Mouse (Mus musculus) forebrain, embryonic 14.5 days (tissue): ENCODE results near the gene Pcyt2. TPM values are rescaled to one million over a fixed set of nuclear protein-coding genes. Genes with fewer than 3 reads are reported as not detected.

Source experiments
- ATAC-seq: fragments of 200-750 bp; cut with Nextera tagmentation; 2 replicates; pipeline ENCODE4 v1.8.0; 2017; ENCODE audit warnings: mild to moderate bottlenecking, moderate library complexity
- DNase-seq: peaks from one replicate; pipeline ENCODE4 v3.0.0-alpha.2; 2015; ENCODE audit warnings: low spot score
- H3K27ac ChIP-seq: fragments of 300-500 bp; sonication (generic); 2 replicates; pipeline ENCODE4 v1.5.1; 2014; ENCODE audit warnings: low read depth, mild to moderate bottlenecking, control low read depth, low read length, moderate library complexity
- H3K27me3 ChIP-seq: fragments of 300-500 bp; sonication (generic); replicated peaks from 2 replicates; pipeline ENCODE4 v1.6.1; 2014; ENCODE audit warnings: low read length, control low read depth, mixed read lengths; ENCODE audit not compliant: control insufficient read depth, insufficient read depth
- H3K36me3 ChIP-seq: fragments of 300-500 bp; sonication (generic); 2 replicates; pipeline ENCODE4 v1.6.1; 2014; ENCODE audit warnings: low read length, control low read depth; ENCODE audit not compliant: control insufficient read depth, insufficient read depth
- H3K4me1 ChIP-seq: fragments of 300-500 bp; sonication (generic); 2 replicates; pipeline ENCODE4 v1.6.1; 2014; ENCODE audit warnings: antibody characterized with exemption, low read length, control low read depth; ENCODE audit not compliant: control insufficient read depth, insufficient read depth
- H3K4me2 ChIP-seq: fragments of 300-500 bp; sonication (generic); 2 replicates; pipeline ENCODE4 v1.6.1; 2014; ENCODE audit warnings: mild to moderate bottlenecking, control low read depth, low read length
- H3K4me3 ChIP-seq: fragments of 300-500 bp; sonication (generic); 2 replicates; pipeline ENCODE4 v1.5.1; 2014; ENCODE audit warnings: low read depth, low read length, control low read depth
- H3K9ac ChIP-seq: fragments of 300-500 bp; sonication (generic); 2 replicates; pipeline ENCODE4 v1.6.1; 2014; ENCODE audit warnings: mild to moderate bottlenecking, low read length, control low read depth, moderate library complexity
- H3K9me3 ChIP-seq: fragments of 300-500 bp; sonication (generic); replicated peaks from 2 replicates; pipeline ENCODE4 v1.6.1; 2016; ENCODE audit warnings: low read length, control low read depth, mixed read lengths; ENCODE audit not compliant: control insufficient read depth
- WGBS: fragments of 180-500 bp; shearing (Covaris S2); extraction: QIAGEN DNeasy Blood & Tissue Kit; methylation state at CpG from one replicate; pipeline ENCODE4 v1.1.7; 2014; 5-methylcytosine and 5-hydroxymethylcytosine counted together
- polyA plus RNA-seq: library from polyadenylated mRNA; unstranded; fragments of >200 nt; fragmentation: Nextera tagmentation; extraction: Ambion mirVana; gene quantifications from 2 replicates; pipeline ENCODE4 v1.2.1, GENCODE M21; 2014

The Pcyt2 gene
- polyA plus RNA-seq, 1 experiment from 2014 or later = 113 TPM

DNA sequence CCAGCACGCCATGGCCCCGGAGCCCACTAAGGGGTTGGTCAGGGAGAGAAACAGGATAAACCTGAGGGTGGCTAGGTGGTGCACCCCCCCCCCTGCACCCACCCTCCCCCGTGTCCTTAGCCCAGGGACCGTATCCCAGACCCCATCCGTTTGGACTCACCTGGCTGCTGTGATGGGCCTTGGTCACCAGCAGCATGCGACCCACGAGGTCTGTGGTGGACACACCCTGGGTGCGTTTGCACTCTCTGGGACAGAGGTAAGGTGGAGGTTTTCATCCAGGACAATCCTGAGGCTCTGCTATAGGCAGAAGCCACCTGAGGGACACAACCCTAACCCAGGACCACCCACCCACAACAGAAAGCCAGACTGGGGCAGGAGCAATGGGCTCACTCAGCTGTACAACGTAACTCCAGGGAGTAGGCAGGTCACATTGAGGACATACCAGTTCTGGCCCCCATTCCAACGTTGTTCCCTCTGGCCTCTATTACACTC is 4.2 kb downstream of the Pcyt2 start:
- DNase-seq = no peak
- Histone ChIP-seq H3K36me3 (peaks cover 55% of the 10 kb centered on the region), H3K27ac (no peak overlapping the region), H3K9ac (no peak overlapping the region), H3K4me2 (no peak overlapping the region), H3K9me3 (no peaks in the 10 kb centered on the region), H3K4me1 (peaks cover 9% of the 10 kb centered on the region), H3K27me3 (0 out of 2 replicates have a peak, but pooled peaks cover 8% of the 10 kb centered on the region), H3K4me3 (no peak overlapping the region)
- 86% methylated on average over 10 of the region's 10 CpGs for WGBS
- no peak for ATAC-seq

DNA sequence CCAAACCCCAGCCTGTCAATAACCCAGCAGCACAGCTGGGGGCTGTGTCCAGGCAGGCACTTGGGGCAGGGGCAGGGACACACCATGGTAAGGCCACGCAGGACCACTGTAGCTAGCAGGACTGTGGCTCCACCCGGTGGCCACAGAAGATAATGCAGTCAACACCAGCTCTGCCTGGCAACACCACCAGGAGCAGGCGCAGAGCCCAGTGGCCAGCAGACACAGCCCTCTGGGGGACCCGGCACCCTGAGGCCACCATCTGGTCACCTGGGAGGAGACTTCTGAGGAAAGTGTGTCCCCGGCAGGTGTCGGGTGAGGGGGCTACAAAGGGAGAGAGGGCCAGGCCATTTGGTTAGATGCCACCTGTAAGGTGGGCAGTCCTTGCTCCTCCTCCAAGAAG is 5.0 kb downstream of the Pcyt2 start:
- WGBS = 44% methylated on average over 6 of the region's 6 CpGs
- Histone ChIP-seq H3K9ac (no peak overlapping the region), H3K27me3 (0 out of 2 replicates have a peak, but pooled peaks cover 9% of the 10 kb centered on the region), H3K4me1 (peaks cover 12% of the 10 kb centered on the region), H3K36me3 (peaks cover 50% of the 10 kb centered on the region), H3K4me3 (no peak overlapping the region), H3K4me2 (no peak overlapping the region), H3K9me3 (no peaks in the 10 kb centered on the region), H3K27ac (no peak overlapping the region)
- DNase-seq = peak; percentile 62
- no peak for ATAC-seq

DNA sequence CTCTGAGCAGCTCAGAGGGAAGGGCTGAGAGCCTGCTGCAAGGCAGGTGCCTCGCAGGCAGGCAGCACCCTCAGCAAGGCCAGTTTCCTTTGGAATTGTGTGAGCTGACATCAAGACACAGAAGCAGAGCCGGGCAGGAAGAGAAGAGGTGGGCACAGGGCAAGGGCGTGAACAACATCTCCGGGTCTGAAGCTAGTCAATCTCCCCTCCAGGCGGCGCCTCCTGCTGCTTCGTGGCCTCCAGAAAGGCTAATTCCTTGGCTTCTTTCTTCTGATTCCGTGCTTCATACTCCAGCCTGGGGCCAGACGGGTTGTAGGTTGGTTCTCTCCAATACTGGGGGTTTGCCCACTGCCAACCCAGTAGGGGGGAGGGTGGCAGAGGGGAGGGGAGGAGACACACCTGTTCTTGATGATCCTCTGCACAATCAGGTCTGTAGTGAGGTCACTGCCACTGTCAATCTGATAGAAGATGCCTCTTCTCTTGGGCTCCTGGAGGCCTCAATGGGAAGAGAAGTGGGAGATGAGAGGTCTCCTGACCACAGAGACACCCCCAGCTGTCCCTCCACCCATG is 7.2 kb downstream of the Pcyt2 start:
- Histone ChIP-seq H3K27ac (no peak overlapping the region), H3K4me1 (peaks cover 4% of the 10 kb centered on the region; the same call in 1 of the 2 replicates), H3K4me3 (no peak overlapping the region), H3K9ac (no peak overlapping the region), H3K27me3 (0 out of 2 replicates have a peak, but pooled peaks cover 9% of the 10 kb centered on the region), H3K9me3 (no peaks in the 10 kb centered on the region), H3K4me2 (no peak overlapping the region), H3K36me3 (peaks cover 66% of the 10 kb centered on the region)
- DNase-seq (no peak), ATAC-seq (no peak)
- 83% methylated on average over 9 of the region's 9 CpGs for WGBS

DNA sequence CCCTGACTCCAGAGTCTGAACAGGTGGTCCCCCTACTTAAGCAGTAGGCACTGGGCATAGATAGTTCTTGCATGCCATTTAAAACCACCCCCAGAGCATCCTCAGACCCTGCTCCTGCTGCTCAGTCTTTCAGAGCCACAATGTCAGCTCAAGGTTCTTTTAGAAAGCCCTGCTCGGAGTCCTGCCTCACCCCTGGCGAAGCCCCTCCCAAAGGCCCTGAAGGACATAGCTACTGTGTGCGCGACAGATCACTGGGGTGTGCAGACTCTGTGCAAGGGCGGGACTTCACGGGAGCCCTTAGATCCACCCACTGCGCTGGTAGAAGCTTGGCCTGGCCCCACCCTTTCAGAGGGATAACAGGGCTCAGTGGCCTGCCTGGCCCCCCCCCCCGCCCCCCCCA is 8.5 kb downstream of the Pcyt2 start:
- 28% methylated on average over 8 of the region's 8 CpGs for WGBS
- DNase-seq (no peak), ATAC-seq (no peak)
- Histone ChIP-seq H3K9ac (no peak overlapping the region), H3K9me3 (no peaks in the 10 kb centered on the region), H3K4me2 (no peak overlapping the region), H3K27ac (no peak overlapping the region), H3K4me3 (no peak overlapping the region), H3K36me3 (peaks cover 74% of the 10 kb centered on the region), H3K27me3 (0 out of 2 replicates have a peak, but pooled peaks cover 9% of the 10 kb centered on the region), H3K4me1 (peaks cover 4% of the 10 kb centered on the region; the same call in 1 of the 2 replicates)

DNA sequence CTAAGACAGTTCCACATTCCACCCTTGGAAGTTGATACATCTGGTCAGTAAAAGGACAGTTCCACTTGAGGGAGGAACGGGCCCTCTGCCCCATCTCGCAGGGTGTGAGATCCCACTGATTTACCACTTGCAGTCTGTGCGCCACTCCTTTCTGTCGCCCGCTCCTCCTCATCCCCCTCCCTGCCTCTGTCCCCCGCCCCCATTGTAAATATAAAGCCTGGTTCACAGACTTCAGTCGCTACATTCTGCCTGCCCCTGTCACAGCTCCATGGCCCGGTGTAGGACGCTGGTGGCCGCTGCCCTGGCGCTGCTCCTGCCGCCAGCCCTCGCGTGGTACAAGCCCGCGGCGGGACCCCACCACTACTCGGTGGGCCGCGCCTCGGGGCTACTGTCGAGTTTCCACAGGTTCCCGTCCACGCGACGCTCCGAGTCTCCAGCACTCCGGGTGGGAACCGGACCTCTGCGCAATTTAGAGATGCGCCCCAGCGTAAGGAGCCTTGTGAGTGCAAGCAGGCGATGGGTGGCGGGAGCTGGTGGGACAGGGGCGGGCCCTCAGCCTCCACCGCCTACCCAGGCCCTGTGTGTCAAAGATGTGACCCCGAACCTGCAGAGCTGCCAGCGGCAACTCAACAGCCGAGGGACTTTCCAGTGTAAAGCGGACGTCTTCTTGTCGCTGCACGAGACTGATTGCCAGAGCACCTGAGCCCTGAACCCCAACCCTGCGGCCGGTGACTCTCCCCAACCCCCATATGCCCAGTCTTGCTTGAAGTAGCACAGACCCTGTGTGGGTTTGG is 9.3 kb downstream of the Pcyt2 start, which contains the start of gene Npb:
Gene Npb (plus strand): TSS at position 237 of the 794 bp plus-strand sequence.
- Histone ChIP-seq H3K27me3 (0 out of 2 replicates have a peak, but pooled peaks cover 9% of the 10 kb centered on the region), H3K9me3 (no peaks in the 10 kb centered on the region), H3K36me3 (peaks cover 76% of the 10 kb centered on the region), H3K4me2 (peak within 1 kb of the TSS; percentile 35), H3K4me3 (0 out of 2 replicates have a peak within 1 kb of the TSS, but pooled peaks have one; percentile 9), H3K9ac (peak within 1 kb of the TSS; percentile 37), H3K4me1 (peaks cover 4% of the 10 kb centered on the region; the same call in 1 of the 2 replicates), H3K27ac (no peak within 1 kb of the TSS)
- 8% methylated on average over 45 of the region's 45 CpGs for WGBS
- ATAC-seq = no peak
- DNase-seq = no peak

DNA sequence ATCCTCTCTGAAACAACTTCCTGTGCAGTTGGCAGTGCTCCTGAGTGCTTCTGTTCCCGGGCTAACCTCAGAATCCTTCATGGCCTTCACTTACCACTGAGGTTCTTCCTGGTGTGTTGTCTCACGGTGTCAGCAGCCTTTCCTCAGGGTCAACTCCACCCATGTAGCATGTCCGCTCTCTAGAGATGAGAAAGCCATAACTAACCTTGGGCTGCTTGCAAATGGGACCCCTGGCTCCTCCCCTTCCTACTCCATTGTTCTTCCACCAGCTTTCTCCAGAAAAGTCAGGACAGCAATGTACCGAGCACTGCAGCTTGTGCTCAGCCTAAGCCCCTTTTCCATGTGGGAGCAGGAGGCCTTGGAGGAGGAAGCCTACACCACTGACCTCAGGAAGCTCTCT is 11.0 kb downstream of the Pcyt2 start:
- no peaks in the 10 kb centered on the region for H3K9me3 ChIP-seq
- H3K27ac ChIP-seq = no peak overlapping the region
- DNase-seq (no peak), ATAC-seq (no peak)
- no peak overlapping the region for H3K4me3 ChIP-seq
- WGBS = 77% methylated on average over 4 of the region's 4 CpGs
- 0 out of 2 replicates have a peak, but pooled peaks cover 9% of the 10 kb centered on the region for H3K27me3 ChIP-seq
- peaks cover 4% of the 10 kb centered on the region; the same call in 1 of the 2 replicates for H3K4me1 ChIP-seq
- peaks cover 73% of the 10 kb centered on the region for H3K36me3 ChIP-seq
- H3K4me2 ChIP-seq = no peak overlapping the region
- H3K9ac ChIP-seq = no peak overlapping the region

DNA sequence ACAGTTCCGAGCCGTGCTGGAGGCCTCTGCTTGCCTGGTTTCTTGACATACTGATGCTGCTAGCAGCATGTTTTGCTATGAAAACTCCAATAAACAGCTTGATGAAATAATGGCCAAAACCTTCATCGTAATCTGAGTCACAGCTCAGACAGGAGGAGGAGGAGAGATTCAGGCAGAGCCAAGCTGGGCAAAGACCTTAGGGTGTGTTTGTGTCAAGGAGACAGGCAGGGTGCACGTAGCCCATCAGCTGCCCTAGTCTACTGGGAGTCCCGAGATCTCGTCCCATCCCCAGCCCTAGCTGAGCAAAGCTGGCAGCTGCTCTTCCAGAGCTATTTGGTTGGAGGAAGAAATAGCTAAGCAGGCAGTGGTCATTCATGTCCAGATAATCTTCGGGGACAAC is 12.1 kb downstream of the Pcyt2 start:
- WGBS = 90% methylated on average over 7 of the region's 7 CpGs
- DNase-seq (no peak), ATAC-seq (no peak)
- H3K4me1 ChIP-seq = peaks cover 4% of the 10 kb centered on the region; the same call in 1 of the 2 replicates
- no peak overlapping the region for H3K4me2 ChIP-seq
- H3K36me3 ChIP-seq = peaks cover 67% of the 10 kb centered on the region
- 0 out of 2 replicates have a peak, but pooled peaks cover 9% of the 10 kb centered on the region for H3K27me3 ChIP-seq
- no peak overlapping the region for H3K9ac ChIP-seq
- no peaks in the 10 kb centered on the region for H3K9me3 ChIP-seq
- no peak overlapping the region for H3K4me3 ChIP-seq
- H3K27ac ChIP-seq = no peak overlapping the region

DNA sequence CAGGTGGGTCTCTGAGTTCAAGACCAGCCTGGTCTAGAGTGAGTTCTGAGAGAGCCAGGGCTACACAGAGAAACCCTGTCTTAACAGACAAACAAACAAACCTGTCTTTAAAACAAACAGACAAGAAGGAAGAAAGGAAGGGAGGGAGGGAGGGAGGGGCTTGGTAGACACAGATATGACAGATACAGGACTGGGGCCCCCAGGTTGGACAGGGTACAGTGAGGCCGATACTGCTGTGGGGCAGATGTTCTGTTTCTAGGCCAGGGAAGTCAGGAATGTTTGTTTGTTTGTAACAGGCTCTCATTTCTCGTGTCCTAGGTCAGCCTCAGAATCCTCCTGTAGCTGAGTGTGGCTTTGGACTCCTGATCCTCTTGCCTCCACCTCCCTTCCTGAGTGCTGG is 14.2 kb downstream of the Pcyt2 start:
- H3K9ac ChIP-seq = no peak overlapping the region
- H3K4me3 ChIP-seq = no peak overlapping the region
- no peak overlapping the region for H3K27ac ChIP-seq
- no peak overlapping the region for H3K4me2 ChIP-seq
- H3K9me3 ChIP-seq = no peaks in the 10 kb centered on the region
- 88% methylated on average over 2 of the region's 2 CpGs for WGBS
- DNase-seq = no peak
- peaks cover 13% of the 10 kb centered on the region; the same call in 1 of the 2 replicates for H3K4me1 ChIP-seq
- peaks cover 58% of the 10 kb centered on the region for H3K36me3 ChIP-seq
- ATAC-seq = no peak
- H3K27me3 ChIP-seq = 0 out of 2 replicates have a peak, but pooled peaks cover 2% of the 10 kb centered on the region
